Mouse (Mus musculus): ENCODE measurements around the gene Spata46.

GRCm38 (mm10) chr1:170332775-170333174, 24.2 kb downstream of the Spata46 start:
- TF ChIP-seq POLR2A (IDR thresholded peaks at IDR 0.05; ENCODE audit: borderline replicate concordance, extremely low read depth, insufficient read depth, insufficient read length, poor library complexity, severe bottlenecking), result no peak
- TF ChIP-seq CTCF (IDR thresholded peaks at IDR 0.05; ENCODE audit: borderline replicate concordance, extremely low read depth, insufficient read depth, insufficient read length), result no peak; the same call in 1 of the 2 replicates
